Mouse (Mus musculus) neural tube, embryonic 13.5 days (tissue): ENCODE results near the gene Gm3047. TPM values are rescaled to one million over a fixed set of nuclear protein-coding genes. Genes with fewer than 3 reads are reported as not detected.
"Not testable (repeated sequence)": the region's sequence is repeated elsewhere in the genome, so short reads cannot be mapped to it uniquely, and the experiment has no call there.

ENCODE experiments used
- ATAC-seq: fragments of 200-750 bp; cut with Nextera tagmentation; 2 replicates; pipeline ENCODE4 v1.8.0; 2017; ENCODE audit warnings: low read depth, mild to moderate bottlenecking, moderate TSS enrichment, moderate library complexity
- H3K27ac ChIP-seq: fragments of 300-500 bp; sonication (generic); replicated peaks from 2 replicates; pipeline ENCODE4 v1.5.1; 2015; ENCODE audit warnings: moderate library complexity, mild to moderate bottlenecking, inconsistent platforms
- H3K27me3 ChIP-seq: fragments of 300-500 bp; sonication (generic); 2 replicates; pipeline ENCODE4 v1.6.1; 2015; ENCODE audit warnings: mild to moderate bottlenecking, inconsistent platforms
- H3K36me3 ChIP-seq: fragments of 300-500 bp; sonication (generic); 2 replicates; pipeline ENCODE4 v1.6.1; 2015; ENCODE audit warnings: mild to moderate bottlenecking, inconsistent platforms
- H3K4me1 ChIP-seq: fragments of 300-500 bp; sonication (generic); replicated peaks from 2 replicates; pipeline ENCODE4 v1.6.1; 2015; ENCODE audit warnings: inconsistent platforms
- H3K4me2 ChIP-seq: fragments of 300-500 bp; sonication (generic); 2 replicates; pipeline ENCODE4 v1.6.1; 2015; ENCODE audit warnings: inconsistent platforms, mild to moderate bottlenecking, moderate library complexity
- H3K4me3 ChIP-seq: fragments of 300-500 bp; sonication (generic); 2 replicates; pipeline ENCODE4 v1.5.1; 2015; ENCODE audit warnings: mild to moderate bottlenecking, inconsistent platforms
- H3K9ac ChIP-seq: fragments of 300-500 bp; sonication (generic); 2 replicates; pipeline ENCODE4 v1.6.1; 2015; ENCODE audit warnings: moderate library complexity, mild to moderate bottlenecking, inconsistent platforms
- H3K9me3 ChIP-seq: fragments of 300-500 bp; sonication (generic); 2 replicates; pipeline ENCODE4 v1.6.1; 2016; ENCODE audit warnings: inconsistent platforms
- WGBS: fragments of 180-500 bp; shearing (Covaris S2); methylation state at CpG from one replicate; pipeline ENCODE4 v1.1.7; 2015; 5-methylcytosine and 5-hydroxymethylcytosine counted together
- polyA plus RNA-seq: library from polyadenylated mRNA; unstranded; fragments of >200 nt; fragmentation: Nextera tagmentation; extraction: Ambion mirVana; gene quantifications from 2 replicates; pipeline ENCODE4 v1.2.1, GENCODE M21; 2015

Gene Gm3047
- polyA plus RNA-seq = not detected in 2 replicates

GRCm38 (mm10) chr14:4555105-4555504, at the start of gene Gm3047:
Gene Gm3047 (plus strand): TSS chr14:4555405.
- H3K9me3 ChIP-seq, ATAC-seq, H3K9ac ChIP-seq, H3K4me1 ChIP-seq, H3K4me3 ChIP-seq, H3K36me3 ChIP-seq, H3K4me2 ChIP-seq, H3K27ac ChIP-seq, H3K27me3 ChIP-seq: not testable (repeated sequence)
- no CpG with 5 or more reads among the region's 2 CpGs for WGBS

Other genes with a start within 250 kb of the Gm3047 start
- gene Gm3149, start 238.1 kb upstream of the Gm3047 start, polyA plus RNA-seq = not detected in 2 replicates
- 2.3 and 3.8 TPM in 2 replicates for gene 2610042L04Rik, start 220.6 kb upstream of the Gm3047 start, polyA plus RNA-seq
- gene Gm3159, start 157.9 kb upstream of the Gm3047 start, polyA plus RNA-seq = not detected in 2 replicates
- gene Gm3164, start 140.0 kb upstream of the Gm3047 start, polyA plus RNA-seq = 3.4 and 3.5 TPM in 2 replicates
- 1.4 TPM in 1 of 2 replicates, not detected in the other for gene Gm3173, start 124.4 kb upstream of the Gm3047 start, polyA plus RNA-seq
- not detected in 2 replicates for gene Gm3182, start 73.7 kb upstream of the Gm3047 start, polyA plus RNA-seq
- gene Gm8159, start 76.9 kb downstream of the Gm3047 start, polyA plus RNA-seq = not detected in 2 replicates
- 0.47 TPM in 1 of 2 replicates, not detected in the other for gene Gm3239, start 108.8 kb downstream of the Gm3047 start, polyA plus RNA-seq
- not detected in 2 replicates for gene Gm7876, start 153.8 kb downstream of the Gm3047 start, polyA plus RNA-seq
- 1.6 and 2.2 TPM in 2 replicates for gene Gm3252, start 171.4 kb downstream of the Gm3047 start, polyA plus RNA-seq
- gene Gm9602, start 220.9 kb downstream of the Gm3047 start, polyA plus RNA-seq = not detected in 2 replicates